Mouse (Mus musculus) myocyte (in vitro differentiated cells): ENCODE data around the gene Gpr15.

ENCODE experiments used
- CEBPB ChIP-seq: IDR thresholded peaks from 2 replicates; pipeline ENCODE4 v1.6.1; 2011; ENCODE audit warnings: mild to moderate bottlenecking, moderate library complexity; ENCODE audit not compliant: poor library complexity, insufficient read depth, severe bottlenecking
- E2F4 ChIP-seq: IDR thresholded peaks from one replicate; pipeline ENCODE4 v1.6.1; 2011; ENCODE audit warnings: mild to moderate bottlenecking, control low read depth, moderate library complexity; ENCODE audit not compliant: insufficient read depth
- MAX ChIP-seq: IDR thresholded peaks from one replicate; pipeline ENCODE4 v1.6.1; 2011; ENCODE audit warnings: low read depth, mild to moderate bottlenecking, control low read depth
- MYOG ChIP-seq, 3 experiments: IDR thresholded peaks; one replicate each; pipeline ENCODE4 v1.6.1; 2011; ENCODE audit warnings: control low read depth in 2 of 3, low read depth in 2 of 3, mild to moderate bottlenecking in 2 of 3; ENCODE audit not compliant: insufficient read length in 2 of 3, control insufficient read depth in 1 of 3, insufficient read depth in 1 of 3
- POLR2A ChIP-seq: IDR thresholded peaks from one replicate; pipeline ENCODE4 v1.6.1; 2011; ENCODE audit warnings: low read depth, mild to moderate bottlenecking, control low read depth, moderate library complexity; ENCODE audit not compliant: insufficient read length
- POLR2AphosphoS2 ChIP-seq: IDR thresholded peaks from one replicate; pipeline ENCODE4 v1.6.1; 2011; ENCODE audit warnings: low read depth, control low read depth; ENCODE audit not compliant: insufficient read length
- TCF12 ChIP-seq: IDR thresholded peaks from one replicate; pipeline ENCODE4 v1.6.1; 2011; ENCODE audit warnings: mild to moderate bottlenecking, control low read depth; ENCODE audit not compliant: poor library complexity, insufficient read depth, severe bottlenecking
- TCF3 ChIP-seq: IDR thresholded peaks from one replicate; pipeline ENCODE4 v1.6.1; 2011; ENCODE audit warnings: low read depth, control low read depth; ENCODE audit not compliant: insufficient read length
- USF1 ChIP-seq: IDR thresholded peaks from one replicate; pipeline ENCODE4 v1.6.1; 2011; ENCODE audit warnings: low read depth, mild to moderate bottlenecking, control low read depth, moderate library complexity

DNA sequence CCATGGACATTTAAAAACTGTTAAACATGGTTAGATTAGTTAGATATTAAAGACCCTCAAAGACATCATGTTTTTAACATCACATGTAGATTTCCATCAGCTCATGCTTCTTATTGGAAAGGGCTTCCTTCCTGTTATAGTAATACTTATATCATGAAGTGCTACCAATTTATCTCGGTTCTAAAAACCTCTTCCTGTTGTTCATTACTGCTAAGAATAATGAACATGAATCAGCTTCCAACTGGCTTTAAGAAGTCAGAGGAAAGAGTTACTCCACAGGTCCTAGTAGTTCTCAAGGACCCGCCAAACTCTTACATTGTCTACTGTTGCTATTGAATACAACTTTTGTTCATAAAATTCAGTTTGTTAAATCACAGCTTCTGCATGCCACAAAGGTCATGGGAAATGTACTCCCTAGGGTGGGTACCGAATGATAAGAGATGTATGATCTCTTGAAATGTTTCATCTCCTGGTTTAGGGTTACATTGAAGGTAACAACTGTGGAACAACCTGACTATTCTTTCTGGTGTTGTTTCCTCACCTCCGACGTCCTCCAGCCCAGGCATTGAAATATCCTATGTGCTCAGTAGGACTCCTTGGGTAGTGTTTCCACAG lies 29.2 kb downstream of the Gpr15 start:
- TF ChIP-seq POLR2A = no peak
- TF ChIP-seq MAX = no peak
- no peak for TF ChIP-seq USF1
- no peak for TF ChIP-seq CEBPB
- no peak for TF ChIP-seq TCF12
- no peak for TF ChIP-seq POLR2AphosphoS2
- TF ChIP-seq TCF3 = no peak
- TF ChIP-seq MYOG (IDR thresholded peaks at IDR 0.05; ENCODE audit: control insufficient read depth in 1 of 3, insufficient read depth in 1 of 3, insufficient read length in 2 of 3, low read depth in 2 of 3) = no peak
- TF ChIP-seq E2F4 = no peak
